Mouse (Mus musculus) lung, postnatal 0 days (tissue): ENCODE data around the gene Zfp691.

Source experiments
- CTCF ChIP-seq: IDR thresholded peaks from 2 replicates; pipeline ENCODE4 v1.5.1; 2016; ENCODE audit warnings: antibody characterized with exemption, mild to moderate bottlenecking
- EP300 ChIP-seq: IDR thresholded peaks from 2 replicates; pipeline ENCODE4 v1.6.1; 2016; ENCODE audit warnings: antibody characterized with exemption, mild to moderate bottlenecking, control low read depth

GRCm38 (mm10) chr4:119194909-119195581 is 21.1 kb upstream of the Zfp691 start, which contains the start of gene Svbp:
- TF ChIP-seq CTCF: no peak
- TF ChIP-seq EP300: no peak
